Mouse (Mus musculus) thymus, adult 2 months (tissue): Measurements from ENCODE around the gene Acp2.

ENCODE experiments used
- CTCF ChIP-seq: fragments of 200-500 bp; IDR thresholded peaks from 2 replicates; pipeline ENCODE4 v1.5.1; 2012; ENCODE audit warnings: mild to moderate bottlenecking, control low read depth, low read length, moderate library complexity, borderline replicate concordance; ENCODE audit not compliant: control insufficient read depth, poor library complexity, insufficient read depth; ENCODE audit errors: extremely low read depth
- POLR2A ChIP-seq: fragments of 200-500 bp; IDR thresholded peaks from 2 replicates; pipeline ENCODE4 v1.6.1; 2012; ENCODE audit warnings: mild to moderate bottlenecking, low read length, control low read depth, moderate library complexity; ENCODE audit not compliant: control insufficient read depth, poor library complexity, insufficient read depth; ENCODE audit errors: extremely low read depth

- TF ChIP-seq POLR2A (no peak), CTCF (no peak)
These were observed 53.0 kb downstream of the Acp2 start, which contains the start of gene Pacsin3 for GRCm38 (mm10) chr2:91255661-91256150.
